Mouse (Mus musculus) liver, adult 2 months (tissue): ENCODE measurements around the gene Lin37. TPM values are rescaled to one million over a fixed set of nuclear protein-coding genes. Genes with fewer than 3 reads are reported as not detected.

Experiments used
- DNase-seq: peaks from one replicate; pipeline ENCODE4 v3.0.0-alpha.2; 2011; ENCODE audit warnings: low read depth, low spot score; ENCODE audit errors: extremely low read depth
- H3K27ac ChIP-seq: fragments of 200-500 bp; replicated peaks from 2 replicates; pipeline ENCODE4 v1.5.1; 2012; ENCODE audit warnings: low read depth, mild to moderate bottlenecking, control low read depth, inconsistent platforms, low read length; ENCODE audit not compliant: insufficient read depth
- H3K27me3 ChIP-seq: fragments of 200-500 bp; 2 replicates; pipeline ENCODE4 v1.6.1; 2012; ENCODE audit warnings: mild to moderate bottlenecking, moderate library complexity, low read length, inconsistent platforms; ENCODE audit not compliant: control insufficient read depth, insufficient read depth
- H3K36me3 ChIP-seq: fragments of 200-500 bp; 2 replicates; pipeline ENCODE4 v1.6.1; 2012; ENCODE audit warnings: low read length, inconsistent platforms; ENCODE audit not compliant: control insufficient read depth, insufficient read depth
- H3K4me1 ChIP-seq: fragments of 200-500 bp; 2 replicates; pipeline ENCODE4 v1.6.1; 2011; ENCODE audit warnings: low read length; ENCODE audit not compliant: control insufficient read depth, insufficient read depth
- H3K4me3 ChIP-seq: fragments of 200-500 bp; 2 replicates; pipeline ENCODE4 v1.5.1; 2011; ENCODE audit warnings: low read depth, mild to moderate bottlenecking, control low read depth, low read length, moderate library complexity; ENCODE audit not compliant: insufficient read depth
- H3K79me2 ChIP-seq: fragments of 200-500 bp; 2 replicates; pipeline ENCODE4 v1.6.1; 2012; ENCODE audit warnings: inconsistent platforms, mild to moderate bottlenecking, low read length, moderate library complexity; ENCODE audit not compliant: control insufficient read depth, insufficient read depth
- H3K9ac ChIP-seq: fragments of 200-500 bp; 2 replicates; pipeline ENCODE4 v1.6.1; 2012; ENCODE audit warnings: low read depth, mild to moderate bottlenecking, control low read depth, inconsistent platforms, low read length
- CTCF ChIP-seq: fragments of 200-500 bp; IDR thresholded peaks from 2 replicates; pipeline ENCODE4 v1.5.1; 2011; ENCODE audit warnings: low read depth, low read length, control low read depth
- POLR2A ChIP-seq: fragments of 200-500 bp; IDR thresholded peaks from 2 replicates; pipeline ENCODE4 v1.6.1; 2011; ENCODE audit warnings: low read length, control low read depth; ENCODE audit not compliant: insufficient read depth; ENCODE audit errors: extremely low read depth
- WGBS: fragments of 180-500 bp; shearing (Covaris S2); methylation state at CpG from one replicate; pipeline ENCODE4 v1.1.7; 2018; 5-methylcytosine and 5-hydroxymethylcytosine counted together
- polyA plus RNA-seq: library from polyadenylated mRNA; depleted of rRNA; stranded (reverse); fragments of >200 nt; gene quantifications from 2 replicates; pipeline ENCODE4 v1.2.3, GENCODE M21; 2012
- total RNA-seq: library from RNA; depleted of rRNA; stranded (reverse); fragments of >200 nt; gene quantifications from 2 replicates; pipeline ENCODE4 v1.2.3, GENCODE M21; 2014

Lin37 gene
- total and polyA plus RNA-seq, 2 experiments: 2.7 to 22.4 TPM

DNA sequence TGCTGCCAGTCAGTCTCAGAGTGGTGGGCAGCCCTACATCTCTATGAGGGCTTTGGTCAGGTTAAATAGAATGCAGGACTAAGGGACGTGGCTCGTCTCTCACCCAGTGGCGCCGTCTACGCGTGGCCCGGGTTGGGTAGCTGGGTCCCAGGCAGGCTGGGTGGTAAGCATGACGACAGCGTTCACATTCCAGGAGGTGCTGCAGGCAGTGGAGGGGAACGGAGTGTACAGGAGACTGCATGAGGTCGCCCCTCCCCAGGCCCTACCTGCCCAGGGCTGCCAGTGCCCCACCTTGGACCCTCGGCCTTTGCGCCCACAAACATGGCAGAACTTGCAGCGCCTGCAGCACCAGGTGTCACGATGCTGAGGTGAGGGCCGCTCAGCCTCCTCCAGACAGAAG is 21.9 kb upstream of the Lin37 start:
- peaks cover 40% of the 10 kb centered on the region for H3K36me3 ChIP-seq
- no peak overlapping the region for H3K27ac ChIP-seq
- DNase-seq: no peak
- no peaks in the 10 kb centered on the region for H3K27me3 ChIP-seq
- H3K9ac ChIP-seq: no peak overlapping the region
- no peaks in the 10 kb centered on the region for H3K4me1 ChIP-seq
- peaks cover 12% of the 10 kb centered on the region for H3K79me2 ChIP-seq
- no peak overlapping the region for H3K4me3 ChIP-seq
- WGBS: 92% methylated on average over 16 of the region's 16 CpGs
- TF ChIP-seq POLR2A (no peak), CTCF (no peak)

DNA sequence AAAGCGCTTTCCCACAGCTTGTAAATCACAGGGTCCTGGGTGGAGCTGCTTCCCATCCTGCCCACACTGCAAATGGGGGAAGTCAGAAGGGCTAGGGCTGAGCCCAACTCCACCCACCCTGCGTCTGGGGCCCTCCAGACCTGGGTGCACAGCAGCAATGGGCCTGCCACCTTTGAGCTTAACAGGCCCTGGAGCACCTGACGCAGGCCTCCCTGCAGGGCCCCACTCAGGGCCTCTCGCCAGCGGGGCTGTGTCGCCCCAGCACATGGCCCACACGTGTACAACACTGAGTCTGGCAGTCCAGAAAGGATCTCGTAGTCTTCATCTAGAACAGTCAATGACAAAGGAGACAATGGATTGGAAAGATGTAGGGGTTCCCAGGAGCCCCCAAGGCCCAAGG is 20.3 kb upstream of the Lin37 start:
- Histone ChIP-seq H3K4me1 (no peaks in the 10 kb centered on the region), H3K36me3 (peaks cover 52% of the 10 kb centered on the region), H3K79me2 (peaks cover 11% of the 10 kb centered on the region), H3K4me3 (no peak overlapping the region), H3K27me3 (no peaks in the 10 kb centered on the region), H3K9ac (no peak overlapping the region), H3K27ac (no peak overlapping the region)
- TF ChIP-seq POLR2A: no peak
- no peak for TF ChIP-seq CTCF
- DNase-seq: no peak
- WGBS: 97% methylated on average over 8 of the region's 8 CpGs

DNA sequence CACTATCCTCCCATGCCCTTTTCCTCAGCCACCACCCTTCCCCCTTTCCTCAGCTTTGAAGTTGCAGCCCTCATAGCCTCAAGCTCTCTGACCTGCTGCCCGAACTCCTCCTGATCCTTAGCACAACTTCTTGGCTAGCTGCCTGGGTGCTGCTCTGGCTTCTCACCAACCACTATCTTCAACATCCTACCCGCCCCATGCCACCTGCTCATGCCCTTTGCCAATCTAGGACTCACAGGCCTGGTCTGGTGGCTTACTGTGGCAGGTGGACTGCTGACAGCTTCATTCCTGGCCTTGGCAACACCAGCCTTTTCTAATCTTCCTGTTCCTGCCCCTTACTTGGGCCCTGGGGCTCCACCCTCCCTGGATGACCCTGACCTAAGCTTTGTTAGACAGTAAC is 13.3 kb upstream of the Lin37 start:
- H3K79me2 ChIP-seq: no peaks in the 10 kb centered on the region
- peak; percentile 58 for DNase-seq
- no peak overlapping the region for H3K9ac ChIP-seq
- no peak overlapping the region for H3K27ac ChIP-seq
- 11% methylated on average over 2 of the region's 2 CpGs for WGBS
- H3K4me3 ChIP-seq: no peak overlapping the region
- no peaks in the 10 kb centered on the region for H3K4me1 ChIP-seq
- peaks cover 52% of the 10 kb centered on the region for H3K36me3 ChIP-seq
- TF ChIP-seq POLR2A (no peak), CTCF (no peak)
- no peaks in the 10 kb centered on the region for H3K27me3 ChIP-seq

DNA sequence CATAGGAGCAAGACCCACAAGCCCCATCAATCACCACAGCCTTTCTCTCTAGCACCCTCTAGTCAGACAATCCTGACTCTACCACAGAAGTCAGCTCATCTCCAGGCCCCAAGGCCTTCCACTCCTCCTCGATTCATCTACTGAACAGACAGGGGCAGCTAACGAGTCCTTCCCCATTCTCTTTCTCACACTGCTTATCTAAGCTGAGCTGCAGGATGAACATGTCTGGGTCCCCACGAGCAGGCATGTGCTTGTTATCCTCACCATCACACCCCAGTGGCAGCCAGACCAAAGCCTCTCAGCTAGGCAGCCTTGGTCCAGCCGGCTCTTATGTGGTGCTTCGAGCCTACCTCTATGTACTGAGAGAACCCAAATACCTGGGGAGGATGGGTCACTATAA is 12.8 kb upstream of the Lin37 start:
- Histone ChIP-seq H3K79me2 (no peaks in the 10 kb centered on the region), H3K27ac (no peak overlapping the region), H3K27me3 (no peaks in the 10 kb centered on the region), H3K4me3 (no peak overlapping the region), H3K36me3 (peaks cover 50% of the 10 kb centered on the region), H3K9ac (no peak overlapping the region), H3K4me1 (no peaks in the 10 kb centered on the region)
- 95% methylated on average over 5 of the region's 5 CpGs for WGBS
- no peak for DNase-seq
- no peak for TF ChIP-seq CTCF
- no peak for TF ChIP-seq POLR2A

DNA sequence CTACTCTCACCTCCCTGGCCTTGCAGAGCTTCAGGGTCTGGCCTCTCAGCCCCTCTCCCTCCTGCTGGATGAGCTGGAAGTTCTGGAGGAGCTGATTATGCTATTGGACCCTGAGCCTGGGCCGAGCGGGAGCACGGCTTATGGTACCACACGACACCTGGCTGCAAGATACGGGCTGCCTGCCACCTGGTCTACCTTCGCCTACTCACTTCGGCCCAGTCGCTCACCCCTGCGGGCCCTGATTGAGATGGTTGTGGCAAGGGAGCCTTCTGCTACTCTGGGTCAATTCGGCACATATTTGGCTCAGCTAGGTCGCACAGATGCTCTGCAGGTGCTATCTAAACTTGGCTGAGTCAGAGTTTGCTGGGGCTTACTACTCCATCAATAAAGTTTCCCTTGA is 7.9 kb upstream of the Lin37 start:
- Histone ChIP-seq H3K27ac (no peak overlapping the region), H3K36me3 (peaks cover 26% of the 10 kb centered on the region; the same call in 1 of the 2 replicates), H3K9ac (no peak overlapping the region), H3K4me1 (peaks cover 5% of the 10 kb centered on the region), H3K79me2 (no peaks in the 10 kb centered on the region), H3K27me3 (no peaks in the 10 kb centered on the region), H3K4me3 (no peak overlapping the region)
- no peak for DNase-seq
- WGBS: 89% methylated on average over 11 of the region's 11 CpGs
- TF ChIP-seq POLR2A: no peak
- no peak for TF ChIP-seq CTCF

DNA sequence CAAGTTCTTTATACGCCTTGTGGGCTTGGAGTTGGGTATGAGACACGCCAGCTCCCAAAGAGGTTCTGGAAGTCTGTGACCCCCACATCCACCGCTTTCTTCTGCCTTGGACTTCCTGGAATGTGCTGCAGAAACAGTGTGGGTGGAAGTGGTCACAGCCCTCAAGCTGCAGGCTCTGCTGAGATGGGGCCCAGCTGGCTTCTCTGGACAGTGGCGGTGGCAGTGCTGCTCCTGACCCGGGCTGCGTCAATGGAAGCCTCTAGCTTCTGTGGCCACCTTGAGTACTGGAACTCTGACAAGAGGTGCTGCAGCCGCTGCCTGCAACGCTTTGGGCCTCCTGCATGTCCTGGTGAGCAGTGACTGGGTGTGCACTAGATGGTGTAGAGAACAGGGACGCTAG is 6.4 kb upstream of the Lin37 start:
- peaks cover 17% of the 10 kb centered on the region; the same call in 1 of the 2 replicates for H3K36me3 ChIP-seq
- 88% methylated on average over 9 of the region's 9 CpGs for WGBS
- no peak for TF ChIP-seq CTCF
- TF ChIP-seq POLR2A: no peak

More for the DNA sequence above, 6.4 kb upstream of the Lin37 start:
- Histone ChIP-seq H3K27ac (no peak overlapping the region), H3K9ac (no peak overlapping the region), H3K27me3 (no peaks in the 10 kb centered on the region), H3K4me1 (peaks cover 7% of the 10 kb centered on the region), H3K79me2 (no peaks in the 10 kb centered on the region), H3K4me3 (no peak overlapping the region)
- DNase-seq: no peak
